Mouse (Mus musculus) erythroblast, embryonic 14.5 days (primary cell): Measurements from ENCODE around the gene Ifna5.

Experiments used
- GATA1 ChIP-seq: IDR thresholded peaks from 2 replicates; pipeline ENCODE4 v1.6.1; 2012; ENCODE audit warnings: low read length, inconsistent platforms, mixed read lengths
- TAL1 ChIP-seq: IDR thresholded peaks from 3 replicates; pipeline ENCODE4 v1.6.1; 2012; ENCODE audit warnings: low read length, inconsistent platforms, mixed read lengths

- TF ChIP-seq GATA1: no peak
- TF ChIP-seq TAL1: no peak
These were observed 23.9 kb downstream of the Ifna5 start for GRCm38 (mm10) chr4:88859214-88859613.
